Comparison of ENCODE assay signal across 24 mouse cellular contexts in genomic region chr14:14515918-14516317, GRCm38 (mm10).
DNase-seq lines count a peak whose midpoint lies in the region; ATAC-seq and TF ChIP-seq lines count a peak whose summit lies in the region.
"Had no signal": no experiment of that assay in that cellular context is flagged by ENCODE, and none has a peak within 500 bp of the region (broad histone marks: within the 10 kb centered on the region; RNA-seq: fewer than 3 reads in every experiment).

No protein-coding gene starts in this region.

- no peak overlapping the region for H3K4me2 ChIP-seq in embryonic facial prominence, embryonic 14.5 days (ENCODE audit: low read depth, low read length)
- no peak overlapping the region for H3K4me2 ChIP-seq in kidney, postnatal 0 days (ENCODE audit: low read length)
- H3K4me2 ChIP-seq in midbrain, embryonic 12.5 days (replicated peaks), result no peak overlapping the region
- H3K4me2 ChIP-seq in midbrain, postnatal 0 days (ENCODE audit: low read depth, low read length, poor library complexity, severe bottlenecking), result no peak overlapping the region
- H3K4me2 ChIP-seq: embryonic facial prominence, embryonic 13.5 days; forebrain, embryonic 13.5 days; forebrain, embryonic 15.5 days had no signal

- H3K4me1 ChIP-seq in embryonic facial prominence, embryonic 14.5 days (ENCODE audit: control insufficient read depth, insufficient read depth, low read length), result no peaks in the 10 kb centered on the region; the same call in 1 of the 2 replicates
- H3K4me1 ChIP-seq in embryonic facial prominence, embryonic 10.5 days, result no peaks in the 10 kb centered on the region
- no peaks in the 10 kb centered on the region for H3K4me1 ChIP-seq in kidney, postnatal 0 days (replicated peaks; ENCODE audit: insufficient read depth, low read length)
- no peaks in the 10 kb centered on the region for H3K4me1 ChIP-seq in midbrain, embryonic 12.5 days
- H3K4me1 ChIP-seq in midbrain, postnatal 0 days (ENCODE audit: insufficient read depth, low read length), result no peaks in the 10 kb centered on the region
- H3K4me1 ChIP-seq: forebrain, embryonic 13.5 days; forebrain, embryonic 15.5 days had no signal

- 69% methylated on average over 5 of the region's 5 CpGs for WGBS in embryonic facial prominence, embryonic 14.5 days
- 88% methylated on average over 5 of the region's 5 CpGs for WGBS in embryonic facial prominence, embryonic 10.5 days
- 47% methylated on average over 5 of the region's 5 CpGs for WGBS in kidney, postnatal 0 days
- 63% methylated on average over 5 of the region's 5 CpGs for WGBS in midbrain, embryonic 12.5 days
- WGBS in midbrain, postnatal 0 days, result 64% methylated on average over 5 of the region's 5 CpGs

- ATAC-seq in embryonic facial prominence, embryonic 14.5 days (ENCODE audit: low read depth), result peak; percentile 50; the same call in 1 of the 2 replicates
- ATAC-seq in kidney, postnatal 0 days (replicated peaks; ENCODE audit: low FRiP score, low read depth), result no peak
- peak; percentile 64; the same call in 1 of the 2 replicates for ATAC-seq in midbrain, embryonic 12.5 days (ENCODE audit: low FRiP score, low read depth)
- ATAC-seq in midbrain, postnatal 0 days (ENCODE audit: low FRiP score), result no peak
- ATAC-seq: activated CD4-positive, CD25-positive, alpha-beta regulatory T cell, adult 4 months; CD4-positive, CD25-positive, alpha-beta regulatory T cell, adult 4 months; forebrain, embryonic 13.5 days; forebrain, embryonic 15.5 days; forebrain, postnatal 0 days; Patski had no signal

- no peak overlapping the region for H3K27ac ChIP-seq in embryonic facial prominence, embryonic 14.5 days (replicated peaks; ENCODE audit: low read depth, low read length)
- H3K27ac ChIP-seq in embryonic facial prominence, embryonic 10.5 days (replicated peaks), result no peak overlapping the region
- H3K27ac ChIP-seq in kidney, postnatal 0 days, result no peak overlapping the region
- H3K27ac ChIP-seq in midbrain, embryonic 12.5 days (replicated peaks), result no peak overlapping the region
- no peak overlapping the region for H3K27ac ChIP-seq in midbrain, postnatal 0 days (ENCODE audit: low read depth, low read length)
- H3K27ac ChIP-seq: embryonic facial prominence, embryonic 13.5 days; forebrain, embryonic 13.5 days; forebrain, embryonic 15.5 days had no signal

- TF ChIP-seq CTCF in kidney, postnatal 0 days (IDR thresholded peaks at IDR 0.05; ENCODE audit: low read depth), result no peak
- no peak for TF ChIP-seq CTCF in midbrain, postnatal 0 days (IDR thresholded peaks at IDR 0.05)

- H3K4me3 ChIP-seq in embryonic facial prominence, embryonic 14.5 days (ENCODE audit: low read depth, low read length), result no peak overlapping the region
- H3K4me3 ChIP-seq in embryonic facial prominence, embryonic 10.5 days, result no peak overlapping the region
- H3K4me3 ChIP-seq in kidney, postnatal 0 days (replicated peaks; ENCODE audit: low read depth, low read length), result no peak overlapping the region
- no peak overlapping the region for H3K4me3 ChIP-seq in midbrain, embryonic 12.5 days
- no peak overlapping the region for H3K4me3 ChIP-seq in midbrain, postnatal 0 days (ENCODE audit: low read depth, low read length)
- H3K4me3 ChIP-seq: embryonic facial prominence, embryonic 13.5 days; forebrain, embryonic 13.5 days; forebrain, embryonic 15.5 days had no signal

- H3K9me3 ChIP-seq in embryonic facial prominence, embryonic 14.5 days (ENCODE audit: control insufficient read depth, low read length), result no peaks in the 10 kb centered on the region
- no peaks in the 10 kb centered on the region for H3K9me3 ChIP-seq in embryonic facial prominence, embryonic 10.5 days
- no peaks in the 10 kb centered on the region for H3K9me3 ChIP-seq in kidney, postnatal 0 days (replicated peaks; ENCODE audit: low read length)
- no peaks in the 10 kb centered on the region for H3K9me3 ChIP-seq in midbrain, embryonic 12.5 days
- no peaks in the 10 kb centered on the region for H3K9me3 ChIP-seq in midbrain, postnatal 0 days (ENCODE audit: low read length)
- H3K9me3 ChIP-seq: embryonic facial prominence, embryonic 13.5 days; forebrain, embryonic 13.5 days; forebrain, embryonic 15.5 days; G1E had no signal

- no peaks in the 10 kb centered on the region for H3K36me3 ChIP-seq in embryonic facial prominence, embryonic 14.5 days (ENCODE audit: control insufficient read depth, insufficient read depth, low read length)
- H3K36me3 ChIP-seq in embryonic facial prominence, embryonic 10.5 days (replicated peaks), result no peaks in the 10 kb centered on the region
- no peaks in the 10 kb centered on the region for H3K36me3 ChIP-seq in kidney, postnatal 0 days (ENCODE audit: insufficient read depth, low read length)
- no peaks in the 10 kb centered on the region for H3K36me3 ChIP-seq in midbrain, embryonic 12.5 days
- no peaks in the 10 kb centered on the region for H3K36me3 ChIP-seq in midbrain, postnatal 0 days (ENCODE audit: insufficient read depth, low read length)
- H3K36me3 ChIP-seq: embryonic facial prominence, embryonic 13.5 days; forebrain, embryonic 15.5 days; G1E had no signal

- H3K27me3 ChIP-seq in embryonic facial prominence, embryonic 14.5 days (replicated peaks; ENCODE audit: control insufficient read depth, insufficient read depth, low read length), result no peaks in the 10 kb centered on the region
- no peaks in the 10 kb centered on the region for H3K27me3 ChIP-seq in embryonic facial prominence, embryonic 10.5 days (replicated peaks; ENCODE audit: low read depth, poor library complexity, severe bottlenecking)
- no peaks in the 10 kb centered on the region for H3K27me3 ChIP-seq in kidney, postnatal 0 days (ENCODE audit: insufficient read depth, low read length)
- H3K27me3 ChIP-seq in midbrain, embryonic 12.5 days, result no peaks in the 10 kb centered on the region
- no peaks in the 10 kb centered on the region for H3K27me3 ChIP-seq in midbrain, postnatal 0 days (ENCODE audit: insufficient read depth, low read length)
- H3K27me3 ChIP-seq: CH12.LX; embryonic facial prominence, embryonic 13.5 days; forebrain, embryonic 13.5 days; forebrain, embryonic 15.5 days; Patski had no signal

- DNase-seq in embryonic facial prominence, embryonic 14.5 days (ENCODE audit: low spot score), result peak; percentile 12
- DNase-seq in embryonic facial prominence, embryonic 10.5 days (ENCODE audit: low spot score), result no peak
- DNase-seq in kidney, postnatal 0 days (ENCODE audit: low spot score), result peak; percentile 12
- no peak for DNase-seq in kidney, adult 11 months
- no peak for DNase-seq in midbrain, postnatal 0 days (ENCODE audit: low spot score)
- DNase-seq: adrenal gland, adult 8-10 months; adrenal gland, postnatal 14 days; adrenal gland, postnatal 36 days; B cell, adult 2 months; cerebellum, adult 11-12 months; cerebellum, adult 2 months; cerebellum, adult 9-10 months; cerebellum, postnatal 10 days; cerebellum, postnatal 25 days; forebrain, postnatal 0 days had no signal

- H3K9ac ChIP-seq in embryonic facial prominence, embryonic 14.5 days (ENCODE audit: low read depth, low read length), result no peak overlapping the region
- no peak overlapping the region for H3K9ac ChIP-seq in kidney, postnatal 0 days (ENCODE audit: low read depth, low read length)
- no peak overlapping the region for H3K9ac ChIP-seq in midbrain, embryonic 12.5 days (replicated peaks)
- no peak overlapping the region for H3K9ac ChIP-seq in midbrain, postnatal 0 days (replicated peaks; ENCODE audit: low read length, poor library complexity, severe bottlenecking)
- H3K9ac ChIP-seq: embryonic facial prominence, embryonic 13.5 days; forebrain, embryonic 13.5 days; forebrain, embryonic 15.5 days; forebrain, postnatal 0 days had no signal

Comparison
In these comparisons a context has a peak if more than half of its experiments do, and no peak if none do; other contexts are left out.
1. ATAC-seq: peak in embryonic facial prominence, embryonic 14.5 days (single experiment) and midbrain, embryonic 12.5 days (single experiment); none in kidney, postnatal 0 days (single experiment) and midbrain, postnatal 0 days (single experiment).
2. DNase-seq: peak in embryonic facial prominence, embryonic 14.5 days (single experiment) and kidney, postnatal 0 days (single experiment); none in embryonic facial prominence, embryonic 10.5 days (single experiment), kidney, adult 11 months (single experiment) and midbrain, postnatal 0 days (single experiment).